Mouse (Mus musculus) neutrophil, adult 83 days (primary cell): ENCODE data around the gene Itgb3. TPM values are rescaled to one million over a fixed set of nuclear protein-coding genes. Genes with fewer than 3 reads are reported as not detected.

ENCODE experiments used
- total RNA-seq, 2 experiments: library from RNA; stranded (reverse); gene quantifications; one replicate each; pipeline ENCODE4 v1.2.4; 2023

Itgb3 gene
- 10 to 100 TPM; 34.2 to 35.9 TPM for total RNA-seq

DNA sequence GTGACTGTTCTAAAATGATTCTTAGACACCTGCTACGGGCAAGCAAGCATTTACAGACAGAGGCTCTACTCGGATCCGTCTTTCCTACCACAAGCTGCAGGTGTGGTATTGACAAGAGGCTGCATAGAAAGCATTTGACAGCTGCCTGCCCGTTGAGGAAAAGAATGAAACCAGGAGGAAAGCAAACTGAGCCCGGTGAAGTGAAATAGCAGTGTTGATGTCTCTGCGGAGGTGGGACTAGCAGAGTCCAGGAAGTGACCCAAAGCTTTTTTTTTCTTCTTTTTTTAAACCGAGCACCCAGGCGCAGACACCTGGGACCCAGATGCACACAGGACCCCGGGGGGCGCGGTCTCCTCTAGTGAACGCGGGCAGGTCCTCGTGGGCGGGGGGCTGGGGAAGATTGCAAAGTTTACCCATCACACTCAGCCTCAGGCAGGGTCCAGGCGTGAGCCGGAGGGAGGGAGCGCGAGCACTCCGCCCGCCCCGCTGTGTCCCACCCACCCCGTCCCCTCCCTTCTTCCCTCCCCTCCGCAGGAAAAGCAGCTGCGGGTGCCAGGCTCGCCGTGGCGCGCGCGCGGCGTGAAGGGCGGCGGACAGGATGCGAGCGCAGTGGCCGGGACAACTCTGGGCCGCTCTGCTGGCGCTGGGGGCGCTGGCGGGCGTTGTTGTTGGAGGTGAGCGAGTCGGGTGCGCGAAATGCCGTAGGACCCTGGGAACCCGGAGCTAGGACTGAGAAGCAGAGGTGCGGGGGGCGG lies at the start of gene Itgb3:
TSS of gene Itgb3 (plus strand) at position 510 of the 755 bp plus-strand sequence.

DNA sequence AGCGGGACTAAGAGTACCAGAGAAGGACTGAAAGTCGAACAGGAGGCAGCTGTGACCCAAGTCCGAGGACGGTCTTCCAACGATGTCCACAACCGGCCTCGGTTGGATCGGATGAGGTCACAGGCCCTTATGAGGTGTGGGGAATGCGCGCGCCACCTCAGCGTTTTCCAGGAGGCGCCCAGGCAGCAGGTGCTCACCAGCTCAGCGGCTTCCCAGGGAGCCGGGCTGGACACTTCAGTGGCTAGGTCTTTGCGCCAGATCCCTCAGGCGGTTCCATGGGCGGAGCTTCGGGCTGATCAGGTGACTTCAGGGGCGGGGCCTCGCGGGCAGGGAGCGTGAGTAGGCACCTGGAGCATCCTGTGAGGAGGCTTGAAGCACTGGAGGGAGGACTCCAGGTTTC lies 77.7 kb downstream of the Itgb3 start, which contains the start of gene Gm11639:
TSS of gene Gm11639 (plus strand) at position 160 of the 400 bp plus-strand sequence.

Other genes with a start within 250 kb of the Itgb3 start
- gene Kansl1, start 139.1 kb upstream of the Itgb3 start, total RNA-seq, result 10 to 100 TPM; 52.0 to 56.6 TPM
- 10 to 100 TPM; 37.5 to 39.8 TPM for gene Cdc27, start 57.4 kb upstream of the Itgb3 start, total RNA-seq
- 1 to 10 TPM; 2.1 to 2.7 TPM for gene Myl4, start 57.3 kb upstream of the Itgb3 start, total RNA-seq
- gene Gm11639, start 77.7 kb downstream of the Itgb3 start, total RNA-seq, result not detected